Mouse (Mus musculus) intestine, embryonic 16.5 days (tissue): ENCODE data around the gene Gm7102. TPM values are rescaled to one million over a fixed set of nuclear protein-coding genes. Genes with fewer than 3 reads are reported as not detected.
"Not testable (repeated sequence)": the region's sequence is repeated elsewhere in the genome, so short reads cannot be mapped to it uniquely, and the experiment has no call there.

Source experiments
- ATAC-seq: fragments of 200-750 bp; cut with Nextera tagmentation; 2 replicates; pipeline ENCODE4 v1.8.0; 2017; ENCODE audit warnings: moderate TSS enrichment, moderate library complexity
- H3K27ac ChIP-seq: fragments of 300-500 bp; sonication (generic); 2 replicates; pipeline ENCODE4 v1.5.1; 2014; ENCODE audit warnings: mild to moderate bottlenecking, low read length
- H3K27me3 ChIP-seq: fragments of 300-500 bp; sonication (generic); replicated peaks from 2 replicates; pipeline ENCODE4 v1.6.1; 2014; ENCODE audit warnings: low read length, control low read depth, mixed read lengths; ENCODE audit not compliant: control insufficient read depth, insufficient read depth
- H3K36me3 ChIP-seq: fragments of 300-500 bp; sonication (generic); 2 replicates; pipeline ENCODE4 v1.6.1; 2014; ENCODE audit warnings: low read length, control low read depth; ENCODE audit not compliant: control insufficient read depth, insufficient read depth
- H3K4me1 ChIP-seq: fragments of 300-500 bp; sonication (generic); 2 replicates; pipeline ENCODE4 v1.6.1; 2014; ENCODE audit warnings: low read length, control low read depth, mixed read lengths; ENCODE audit not compliant: control insufficient read depth, insufficient read depth
- H3K4me2 ChIP-seq: fragments of 300-500 bp; sonication (generic); 2 replicates; pipeline ENCODE4 v1.6.1; 2014; ENCODE audit warnings: low read depth, low read length, control low read depth
- H3K4me3 ChIP-seq: fragments of 300-500 bp; sonication (generic); 2 replicates; pipeline ENCODE4 v1.5.1; 2014; ENCODE audit warnings: mild to moderate bottlenecking, low read length
- H3K9ac ChIP-seq: fragments of 300-500 bp; sonication (generic); 2 replicates; pipeline ENCODE4 v1.6.1; 2014; ENCODE audit warnings: low read depth, low read length
- H3K9me3 ChIP-seq: fragments of 300-500 bp; sonication (generic); 2 replicates; pipeline ENCODE4 v1.6.1; 2016; ENCODE audit warnings: low read length, control low read depth; ENCODE audit not compliant: control insufficient read depth
- WGBS: fragments of 180-500 bp; shearing (Covaris S2); extraction: QIAGEN DNeasy Blood & Tissue Kit; methylation state at CpG from one replicate; pipeline ENCODE4 v1.1.7; 2014; 5-methylcytosine and 5-hydroxymethylcytosine counted together
- polyA plus RNA-seq: library from polyadenylated mRNA; unstranded; fragments of >200 nt; fragmentation: Nextera tagmentation; extraction: Ambion mirVana; gene quantifications from 2 replicates; pipeline ENCODE4 v1.2.1, GENCODE M21; 2015

The Gm7102 gene
- polyA plus RNA-seq, result 0.18 TPM in 1 of 2 replicates, not detected in the other

- 25% methylated on average over 39 of the region's 39 CpGs for WGBS
- H3K9ac ChIP-seq, result peak within 1 kb of the TSS; percentile 65
- no peaks in the 10 kb centered on the region for H3K4me1 ChIP-seq
- H3K4me3 ChIP-seq, result peak within 1 kb of the TSS; percentile 42
- no peaks in the 10 kb centered on the region for H3K36me3 ChIP-seq
- peak within 1 kb of the TSS; percentile 52 for H3K4me2 ChIP-seq
- 0 out of 2 replicates have a peak, but pooled peaks have one; percentile 40 for ATAC-seq
- H3K27me3 ChIP-seq, result no peaks in the 10 kb centered on the region
- no peaks in the 10 kb centered on the region for H3K9me3 ChIP-seq
- H3K27ac ChIP-seq, result no peak within 1 kb of the TSS
Observed at GRCm38 (mm10) chr19:61175756-61176324, at the start of gene Gm7102. TSS of gene Gm7102 (minus strand) at chr19:61176309.

GRCm38 (mm10) chr19:61224678-61225525 is 48.8 kb upstream of the Gm7102 start:
- peaks cover 17% of the 10 kb centered on the region; the same call in 1 of the 2 replicates for H3K9me3 ChIP-seq
- H3K4me1 ChIP-seq, result no peaks in the 10 kb centered on the region; the same call in 1 of the 2 replicates
- no peaks in the 10 kb centered on the region for H3K27me3 ChIP-seq
- H3K36me3 ChIP-seq, result no peaks in the 10 kb centered on the region
- H3K4me2 ChIP-seq, result peak overlapping the region; percentile 71
- peak overlapping the region; percentile 33; the same call in 1 of the 2 replicates for H3K27ac ChIP-seq
- 32% methylated on average over 53 of the region's 53 CpGs for WGBS
- H3K9ac ChIP-seq, result peak overlapping the region; percentile 56
- peak overlapping the region; percentile 64 for H3K4me3 ChIP-seq
- peak; percentile 15 for ATAC-seq

GRCm38 (mm10) chr19:61223706-61224328 is 47.7 kb upstream of the Gm7102 start:
- Histone ChIP-seq H3K36me3 (no peaks in the 10 kb centered on the region), H3K27me3 (no peaks in the 10 kb centered on the region), H3K4me1 (no peaks in the 10 kb centered on the region; the same call in 1 of the 2 replicates), H3K4me3 (no peak overlapping the region), H3K9me3 (peaks cover 17% of the 10 kb centered on the region; the same call in 1 of the 2 replicates), H3K27ac (no peak overlapping the region), H3K4me2 (no peak overlapping the region), H3K9ac (no peak overlapping the region)
- no peak for ATAC-seq
- WGBS, result 90% methylated on average over 6 of the region's 6 CpGs

- not testable (repeated sequence) for H3K27ac ChIP-seq, H3K9ac ChIP-seq, H3K4me2 ChIP-seq, H3K9me3 ChIP-seq, H3K27me3 ChIP-seq, H3K4me3 ChIP-seq, H3K36me3 ChIP-seq, H3K4me1 ChIP-seq
- peak; percentile 52; the same call in 1 of the 2 replicates for ATAC-seq
- WGBS, result 60% methylated on average over 6 of the region's 6 CpGs
Observed at GRCm38 (mm10) chr19:61207506-61207905, 31.4 kb upstream of the Gm7102 start.

GRCm38 (mm10) chr19:61199836-61200235 is 23.7 kb upstream of the Gm7102 start:
- H3K36me3 ChIP-seq, result no peaks in the 10 kb centered on the region
- no peak overlapping the region for H3K27ac ChIP-seq
- no peak overlapping the region for H3K4me3 ChIP-seq
- WGBS, result 17% methylated on average over 10 of the region's 10 CpGs
- H3K9ac ChIP-seq, result no peak overlapping the region
- no peak for ATAC-seq
- H3K9me3 ChIP-seq, result no peaks in the 10 kb centered on the region
- H3K4me1 ChIP-seq, result no peaks in the 10 kb centered on the region
- H3K4me2 ChIP-seq, result no peak overlapping the region
- no peaks in the 10 kb centered on the region for H3K27me3 ChIP-seq

GRCm38 (mm10) chr19:61199316-61199715 is 23.2 kb upstream of the Gm7102 start:
- Histone ChIP-seq H3K4me2 (no peak overlapping the region), H3K36me3 (no peaks in the 10 kb centered on the region), H3K27ac (no peak overlapping the region), H3K9me3 (no peaks in the 10 kb centered on the region), H3K27me3 (no peaks in the 10 kb centered on the region), H3K4me3 (no peak overlapping the region), H3K9ac (no peak overlapping the region), H3K4me1 (no peaks in the 10 kb centered on the region)
- ATAC-seq, result no peak
- 14% methylated on average over 13 of the region's 13 CpGs for WGBS

- not testable (repeated sequence) for H3K4me3 ChIP-seq, H3K9ac ChIP-seq, H3K27ac ChIP-seq, H3K27me3 ChIP-seq, H3K4me2 ChIP-seq, H3K9me3 ChIP-seq, ATAC-seq, H3K4me1 ChIP-seq, H3K36me3 ChIP-seq
- WGBS, result 85% methylated on average over 2 of the region's 2 CpGs
Observed at GRCm38 (mm10) chr19:61183590-61183989, 7.5 kb upstream of the Gm7102 start, which contains the start of gene Gm6020. TSS of gene Gm6020 (plus strand) at chr19:61183890.

GRCm38 (mm10) chr19:61151701-61152420 is 24.2 kb downstream of the Gm7102 start:
- Histone ChIP-seq H3K9me3 (no peaks in the 10 kb centered on the region), H3K4me2 (peak overlapping the region; percentile 78), H3K27ac (peak overlapping the region; percentile 68), H3K9ac (peak overlapping the region; percentile 66), H3K27me3 (no peaks in the 10 kb centered on the region), H3K36me3 (no peaks in the 10 kb centered on the region), H3K4me1 (no peaks in the 10 kb centered on the region; the same call in 1 of the 2 replicates), H3K4me3 (peak overlapping the region; percentile 44)
- ATAC-seq, result peak; percentile 88
- WGBS, result 5% methylated on average over 27 of the region's 27 CpGs

GRCm38 (mm10) chr19:61151372-61151700 is 24.8 kb downstream of the Gm7102 start:
- ATAC-seq, result peak; percentile 97
- Histone ChIP-seq H3K4me3 (peak overlapping the region; percentile 44), H3K9ac (peak overlapping the region; percentile 66), H3K4me2 (peak overlapping the region; percentile 78), H3K27ac (peak overlapping the region; percentile 68), H3K36me3 (no peaks in the 10 kb centered on the region), H3K9me3 (no peaks in the 10 kb centered on the region), H3K4me1 (no peaks in the 10 kb centered on the region; the same call in 1 of the 2 replicates), H3K27me3 (no peaks in the 10 kb centered on the region)
- 8% methylated on average over 8 of the region's 8 CpGs for WGBS
